Mouse (Mus musculus) gastrocnemius, postnatal 14 days (tissue): ENCODE measurements around the gene Zfp61. TPM values are rescaled to one million over a fixed set of nuclear protein-coding genes. Genes with fewer than 3 reads are reported as not detected.
A peak's percentile ranks its signal among the peaks of the same experiment; 100 is the strongest.
"Not testable (repeated sequence)": the region's sequence is repeated elsewhere in the genome, so short reads cannot be mapped to it uniquely, and the experiment has no call there.

ENCODE experiments used
- DNase-seq: peaks from one replicate; pipeline ENCODE4 v3.0.0; 2021; ENCODE audit warnings: mixed read lengths
- intact Hi-C: fragments of 180-260 bp; cut with DNase I; formaldehyde crosslinking; loops from one replicate; pipeline ENCODE4 v1.15.1; 2025; ENCODE audit warnings: low total_unique reads
- total RNA-seq, 2 experiments: library from RNA; stranded (reverse); gene quantifications; 2 replicates each; pipeline ENCODE4 v1.2.3; 2021

Gene Zfp61
- total RNA-seq, 2 experiments from 2014 or later = 2.6 to 3.8 TPM

DNA sequence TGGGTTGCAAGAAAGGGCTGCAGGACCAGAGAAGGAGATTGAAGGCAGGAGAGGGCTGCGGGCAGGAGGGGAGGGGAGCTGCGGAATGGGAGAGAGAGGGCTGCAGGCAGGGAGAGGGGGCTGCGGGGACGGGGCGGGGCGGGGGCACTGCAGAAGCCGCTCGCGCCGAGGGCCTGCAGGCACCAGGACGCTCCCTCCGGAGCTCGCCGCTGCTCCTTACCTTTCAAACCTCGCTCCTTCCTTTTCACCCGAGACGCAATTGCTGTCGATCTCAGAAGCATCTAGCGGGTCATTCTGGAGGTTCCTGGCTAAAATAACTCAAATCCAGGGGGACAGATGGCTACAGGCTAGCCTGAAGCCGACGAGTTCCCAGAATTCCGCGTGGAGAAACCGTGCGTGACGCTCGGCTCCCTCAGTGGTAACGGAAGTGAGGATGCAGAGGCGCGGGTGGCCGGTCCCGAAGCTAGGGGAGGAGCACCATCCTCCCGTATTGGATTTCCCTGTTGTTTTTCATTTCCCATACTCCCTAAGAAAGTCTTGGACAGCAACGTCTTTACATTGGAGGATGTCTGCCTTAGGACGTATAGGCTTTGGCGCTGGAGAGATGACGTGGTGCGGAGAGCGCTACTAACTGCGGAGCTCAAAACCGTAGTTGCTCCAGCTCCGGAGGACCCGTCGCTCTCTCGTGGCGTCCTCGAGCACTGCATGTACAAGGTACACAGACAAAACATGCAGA, 1.9 kb downstream of the Zfp61 start:
- DNase-seq = peak; percentile 70
- intact Hi-C loops = no loop called here

DNA sequence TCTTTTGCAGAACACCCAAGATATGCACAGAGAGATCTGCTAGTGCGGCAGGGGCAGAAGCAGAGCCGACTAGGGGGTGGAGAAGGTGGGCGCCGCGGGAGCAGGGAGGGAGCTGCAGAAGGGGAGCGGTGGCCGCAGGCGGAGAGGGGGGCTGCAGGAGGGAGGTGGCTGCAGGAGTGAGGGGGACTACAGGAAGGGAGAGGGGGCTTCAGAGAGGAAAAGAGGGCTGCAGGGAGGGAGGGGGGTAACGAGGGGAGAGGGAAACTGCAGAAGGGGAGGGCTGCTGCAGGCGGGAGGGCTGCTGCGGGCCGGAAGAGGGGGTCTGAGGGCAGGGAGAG, 2.4 kb downstream of the Zfp61 start:
- intact Hi-C loops = no loop called here
- DNase-seq = no peak

DNA sequence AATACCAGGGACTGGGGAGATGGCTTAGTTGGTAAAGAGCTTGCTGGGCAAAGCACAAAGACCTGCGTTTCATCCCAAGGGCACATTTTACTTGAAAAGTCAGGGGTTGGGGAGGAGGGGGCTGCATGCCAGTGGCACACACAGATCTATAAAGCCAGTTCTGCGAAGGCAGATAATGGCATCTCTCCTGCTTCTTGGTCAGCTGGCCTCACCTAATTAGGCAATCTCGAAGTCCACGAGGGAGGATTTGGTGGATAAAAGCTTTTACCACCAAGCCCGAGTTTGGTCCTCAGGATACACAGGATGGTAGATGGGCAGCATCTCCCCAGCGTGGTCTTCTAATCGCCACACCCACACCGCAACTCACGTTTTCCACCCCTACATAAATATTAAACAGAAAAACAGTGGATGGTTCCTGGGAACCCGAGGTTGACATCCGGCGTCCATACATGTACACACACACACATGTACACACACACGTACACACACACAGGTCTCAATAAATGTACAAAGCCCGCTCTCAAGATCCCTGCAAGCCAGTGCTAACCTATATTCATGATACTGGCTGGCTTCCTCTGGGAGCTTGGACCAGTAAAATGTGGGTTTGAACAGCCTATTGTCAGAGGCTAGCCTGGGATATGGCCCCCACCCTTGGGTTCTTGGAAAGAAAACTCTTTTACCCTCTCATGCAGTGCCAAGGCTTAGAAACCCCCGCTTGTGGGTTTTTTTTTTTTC, 3.5 kb downstream of the Zfp61 start:
- DNase-seq = no peak
- intact Hi-C loops = no loop called here

GRCm38 (mm10) chr7:24296386-24296785, 4.6 kb downstream of the Zfp61 start:
- DNase-seq = no peak
- intact Hi-C loops = no loop called here

DNA sequence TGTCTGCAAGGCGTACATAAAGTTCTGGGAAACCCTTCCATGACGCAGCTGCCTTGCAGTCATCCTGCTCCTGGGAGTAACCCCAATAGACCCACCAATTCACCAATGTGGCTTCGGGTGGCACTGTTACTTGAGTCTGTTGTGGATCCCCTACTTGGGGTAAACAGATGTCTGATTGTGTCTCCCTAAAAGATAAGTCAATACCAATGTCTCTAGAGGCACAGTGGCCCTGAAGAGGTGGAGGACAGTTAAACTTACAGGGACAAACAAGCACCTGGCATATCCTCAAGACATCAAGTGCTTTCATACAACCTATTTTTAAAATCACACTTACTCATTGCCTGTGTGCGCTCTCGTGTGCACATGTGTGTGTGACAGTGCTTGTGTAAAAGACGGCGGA, 5.7 kb downstream of the Zfp61 start:
- intact Hi-C loops = no loop called here
- no peak for DNase-seq

GRCm38 (mm10) chr7:24294763-24295162, 6.3 kb downstream of the Zfp61 start:
- DNase-seq = no peak
- intact Hi-C loops = no loop called here

DNA sequence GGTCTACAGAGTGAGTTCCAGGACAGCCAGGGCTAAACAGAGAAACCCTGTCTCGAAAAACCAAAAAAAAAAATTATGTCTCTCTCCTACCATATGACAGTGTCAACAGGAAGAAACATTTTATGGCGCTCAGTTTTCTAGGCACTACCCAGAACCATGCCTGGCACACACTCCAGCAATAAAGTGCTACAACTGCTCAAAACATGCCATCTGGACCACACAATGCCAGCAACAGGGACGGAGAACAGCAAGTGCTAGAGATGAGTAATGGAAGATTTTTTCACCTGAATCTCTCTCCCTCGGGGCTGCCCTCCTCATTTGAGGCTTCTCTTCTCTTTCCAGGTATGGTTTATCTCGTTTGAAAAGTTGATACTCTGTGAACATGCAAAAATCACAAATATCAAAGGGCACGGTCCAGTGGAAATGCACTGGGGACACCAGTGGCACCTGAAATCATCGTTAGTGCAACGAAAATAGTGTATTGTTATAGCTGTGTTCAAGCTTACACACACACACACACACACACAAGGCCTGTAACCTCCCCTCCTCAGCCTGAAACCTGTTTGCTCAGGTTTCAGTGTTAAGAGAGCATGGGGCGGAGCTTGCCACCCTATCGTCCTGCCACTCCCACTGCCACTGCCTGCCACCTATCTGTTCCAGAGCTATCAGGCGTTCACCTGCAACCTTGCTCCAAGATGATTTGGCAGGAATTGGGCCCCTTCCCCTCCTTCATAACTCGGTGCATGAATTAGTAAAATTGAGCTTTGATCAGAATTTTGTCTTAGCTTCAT, 7.8 kb downstream of the Zfp61 start:
- intact Hi-C loops = no loop called here
- DNase-seq = no peak

- no peak for DNase-seq
- intact Hi-C loops = no loop called here
Observed at GRCm38 (mm10) chr7:24291387-24292090, 9.5 kb downstream of the Zfp61 start.

GRCm38 (mm10) chr7:24290106-24290693, 10.8 kb downstream of the Zfp61 start:
- intact Hi-C loops = no loop called here
- no peak for DNase-seq

GRCm38 (mm10) chr7:24288512-24288911, 12.5 kb downstream of the Zfp61 start:
- intact Hi-C loops = no loop called here
- DNase-seq = no peak

DNA sequence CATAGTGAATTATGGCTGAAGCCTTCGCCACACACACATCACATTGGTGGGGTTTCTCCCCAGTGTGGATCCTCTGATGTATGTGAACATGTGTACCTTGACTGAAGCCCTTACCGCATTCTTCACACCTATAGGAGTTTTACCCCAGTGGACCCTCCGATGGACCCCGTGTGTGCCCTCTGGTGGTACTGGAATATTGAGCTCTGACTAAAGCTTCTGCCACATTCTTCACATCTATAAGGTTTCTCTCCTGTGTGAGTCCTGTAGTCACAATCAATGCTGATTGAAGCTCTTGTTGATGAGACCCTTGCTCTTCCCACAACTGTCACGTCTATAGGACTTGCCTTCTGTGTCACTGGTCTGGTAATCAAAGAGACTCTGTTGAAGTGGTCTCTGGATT, 13.4 kb downstream of the Zfp61 start:
- intact Hi-C loops = no loop called here
- no peak for DNase-seq

- DNase-seq = no peak
- intact Hi-C loops = no loop called here
Observed at GRCm38 (mm10) chr7:24286916-24287315, 14.1 kb downstream of the Zfp61 start.

GRCm38 (mm10) chr7:24286090-24286489, 14.9 kb downstream of the Zfp61 start:
- DNase-seq = no peak
- intact Hi-C loops = no loop called here

GRCm38 (mm10) chr7:24280858-24281145, 20.2 kb downstream of the Zfp61 start:
- intact Hi-C loops = no loop called here
- DNase-seq = no peak

DNA sequence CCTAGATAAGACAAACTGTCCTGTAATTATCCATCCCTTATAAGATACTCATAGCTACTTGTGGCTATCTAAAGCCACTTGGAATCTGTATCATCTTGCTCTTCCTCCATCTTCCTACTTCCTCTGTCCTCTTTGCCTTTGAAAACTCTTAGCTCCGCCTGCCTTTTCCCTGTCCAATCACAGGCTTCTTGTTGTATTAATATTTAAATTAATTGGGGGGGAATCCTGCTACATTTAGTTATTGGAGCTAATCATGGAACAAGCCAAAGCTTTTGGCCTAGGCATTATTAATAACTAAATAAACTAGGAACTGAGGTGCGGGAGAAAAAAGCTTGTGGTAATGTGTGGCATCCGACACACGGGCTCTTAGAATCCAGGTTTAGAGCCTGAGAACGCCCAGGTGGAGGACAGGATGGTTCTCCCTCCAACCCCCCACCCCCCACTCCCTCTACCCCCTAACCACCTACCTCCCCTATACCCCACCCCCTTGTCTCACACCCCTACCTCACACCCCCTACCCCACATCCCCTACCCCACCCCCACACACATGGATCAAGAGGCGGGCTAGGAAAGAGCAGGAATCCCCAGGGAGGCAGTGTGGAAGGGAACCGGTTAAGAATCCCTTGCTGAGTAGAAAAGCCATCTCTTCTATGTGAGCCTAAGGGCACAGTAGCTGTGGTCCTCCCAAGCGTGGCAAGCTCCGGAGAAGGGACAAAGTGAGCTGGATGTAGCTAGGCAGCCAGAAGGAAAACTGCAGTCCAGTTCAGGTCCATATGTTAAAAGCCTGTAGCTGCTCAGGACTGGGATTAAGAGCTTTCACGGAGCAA, 20.8 kb downstream of the Zfp61 start:
- intact Hi-C loops = no loop called here
- no peak for DNase-seq

DNA sequence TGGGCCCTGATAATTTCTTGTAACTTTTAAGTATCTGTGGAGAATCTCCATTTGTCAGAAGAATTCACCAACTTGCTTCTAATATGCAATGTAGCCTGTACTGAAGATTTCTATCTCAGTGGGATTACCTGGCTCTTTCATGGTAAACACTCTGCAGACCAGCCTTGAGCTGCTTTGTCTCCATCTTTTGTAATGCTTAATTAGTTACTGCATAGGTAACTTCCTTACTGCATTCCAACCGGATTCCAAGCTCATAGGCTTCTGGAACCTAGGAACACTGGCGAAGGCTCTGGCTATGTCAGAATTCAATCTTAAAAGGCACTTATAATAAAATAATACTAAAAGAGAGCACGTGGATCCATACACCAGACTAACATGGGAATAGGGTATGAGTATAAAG, 22.3 kb downstream of the Zfp61 start:
- DNase-seq, intact Hi-C loops: not testable (repeated sequence)

DNA sequence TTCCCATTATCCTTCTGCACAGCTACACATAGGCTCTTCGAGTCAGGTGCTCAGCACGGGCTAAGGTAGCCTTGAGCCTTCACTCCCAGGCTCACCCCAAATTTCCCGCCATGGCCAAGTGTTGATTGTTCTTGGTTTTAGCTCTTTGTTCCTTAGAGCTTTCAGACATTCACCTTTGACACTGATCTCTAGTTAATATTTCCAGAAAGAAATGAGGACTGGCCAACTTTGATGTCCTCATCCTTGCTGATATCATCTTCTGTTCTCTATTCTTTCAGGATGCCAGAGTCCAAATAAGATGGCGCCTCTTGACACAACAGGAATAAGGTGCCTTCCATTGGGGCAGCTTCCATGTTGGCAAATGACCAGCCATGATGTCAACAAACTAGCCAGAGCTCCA, 26.6 kb downstream of the Zfp61 start:
- no peak for DNase-seq
- intact Hi-C loops = no loop called here

- intact Hi-C loops = no loop called here
- no peak for DNase-seq
Observed at GRCm38 (mm10) chr7:24271191-24271590, 29.8 kb downstream of the Zfp61 start.

DNA sequence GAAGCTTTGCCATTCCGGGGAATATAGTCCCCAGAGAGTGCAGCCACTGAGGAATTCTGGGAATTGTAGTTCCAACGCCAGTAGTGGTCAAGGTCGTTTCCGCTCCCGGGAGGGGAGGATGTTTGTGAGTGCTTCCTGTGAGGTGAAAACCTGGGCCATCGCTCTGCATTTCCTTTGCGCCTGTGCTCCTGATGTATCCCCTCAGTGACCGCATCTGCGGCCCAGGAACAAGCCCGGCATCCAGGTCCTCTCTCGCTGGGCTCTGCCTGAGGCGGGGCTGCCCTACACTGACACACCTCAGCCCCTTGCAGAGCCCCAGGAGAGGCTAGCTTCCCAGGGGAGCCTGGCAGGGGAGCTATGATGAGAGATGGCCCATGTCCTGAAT, 30.8 kb downstream of the Zfp61 start, which contains the start of gene Zfp93:
Gene Zfp93, plus strand, starts transcription at position 133 of the 385 bp plus-strand sequence.
- intact Hi-C loops = no loop called here
- peak; percentile 70 for DNase-seq
